Mouse (Mus musculus): ENCODE measurements around the gene Lct. TPM values are rescaled to one million over a fixed set of nuclear protein-coding genes. Genes with fewer than 3 reads are reported as not detected.
"Not testable (repeated sequence)": the region's sequence is repeated elsewhere in the genome, so short reads cannot be mapped to it uniquely, and the experiment has no call there.

The Lct gene
- total RNA-seq (2021): under 1 TPM; 0.13 to 0.17 TPM
- long read RNA-seq, experiment 1: 0 reads
- long read RNA-seq, experiment 2, partial matches to known transcripts: 1 of 1 reads
- long read RNA-seq, experiment 2, other reads (novel, unspliced or antisense): 0 of 1 reads

DNA sequence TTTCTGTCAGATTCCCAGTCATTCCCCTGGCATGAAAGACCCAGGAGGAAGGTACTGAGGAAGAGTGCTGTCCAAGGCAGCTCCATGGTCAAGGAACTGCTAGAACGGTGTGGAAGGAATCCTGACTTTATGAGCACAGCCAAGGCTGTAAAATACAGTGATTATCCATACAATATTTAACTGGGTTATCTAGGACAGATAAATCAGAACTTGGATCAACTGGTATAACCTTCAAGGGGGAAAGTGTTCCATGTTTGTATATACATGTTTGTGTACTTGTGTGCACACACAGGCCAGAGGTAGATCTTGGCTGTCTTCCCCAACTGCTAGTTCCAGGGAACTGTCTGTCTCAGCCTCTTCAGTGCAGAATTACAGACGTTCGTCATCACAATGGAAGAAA, at the start of gene Lct:
TSS of gene Lct (minus strand) at position 101 of the 400 bp plus-strand sequence.
- no peak for DNase-seq (ENCODE audit: low spot score in 2 of 2)

DNA sequence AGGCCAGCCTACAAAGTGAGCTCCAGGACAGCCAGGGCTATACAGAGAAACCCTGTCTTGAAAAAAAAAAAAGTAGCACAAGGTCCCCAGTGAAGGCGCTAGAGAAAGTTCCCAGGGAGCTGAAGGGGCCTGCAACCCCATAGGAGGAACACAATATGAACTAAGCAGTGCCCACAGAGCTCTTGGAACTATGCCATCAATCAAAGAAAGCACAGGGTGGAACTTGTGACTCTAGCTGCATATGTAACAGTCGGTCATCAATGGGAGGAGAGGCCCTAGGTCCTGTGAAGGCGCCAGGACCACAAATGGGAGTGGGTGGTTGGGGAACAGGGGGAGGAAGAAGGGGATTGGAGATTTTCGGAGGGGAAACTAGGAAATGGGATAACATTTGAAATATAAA, 48.7 kb upstream of the Lct start:
- DNase-seq (ENCODE audit: low spot score in 2 of 2): no peak

DNA sequence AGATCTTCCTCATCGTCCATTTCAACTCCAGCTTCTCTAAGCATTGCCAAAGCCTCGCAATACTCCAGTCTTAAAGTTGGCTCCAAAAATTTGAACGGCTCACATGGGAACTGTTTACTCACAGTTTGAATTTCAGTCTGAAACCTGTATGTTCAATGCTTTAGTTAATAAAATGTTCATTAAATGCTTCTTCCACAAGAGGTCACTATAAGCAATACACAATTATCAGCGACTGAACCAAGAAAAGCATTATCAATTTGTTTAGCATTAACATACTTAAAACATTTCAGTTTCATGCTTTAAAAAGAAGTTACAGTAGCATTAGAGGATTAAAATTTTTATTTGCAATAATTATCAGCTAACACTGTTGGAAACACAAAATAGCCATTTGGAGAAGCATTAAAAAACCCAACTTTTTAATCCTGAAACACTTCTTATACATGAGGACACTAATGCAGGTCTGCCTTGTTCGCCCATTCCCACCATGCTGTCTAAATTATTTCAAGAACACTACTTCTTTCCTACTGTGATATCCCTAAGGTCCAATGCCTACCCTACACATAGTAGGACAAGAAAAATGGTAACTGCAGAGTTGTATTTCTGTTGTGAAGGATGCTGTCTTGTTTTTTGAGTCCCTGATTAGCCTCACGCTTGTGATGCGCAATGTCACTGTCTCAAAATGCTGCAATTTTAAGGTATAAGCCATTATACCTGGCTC, 44.2 kb upstream of the Lct start:
- no peak for DNase-seq (ENCODE audit: low spot score in 2 of 2)

DNA sequence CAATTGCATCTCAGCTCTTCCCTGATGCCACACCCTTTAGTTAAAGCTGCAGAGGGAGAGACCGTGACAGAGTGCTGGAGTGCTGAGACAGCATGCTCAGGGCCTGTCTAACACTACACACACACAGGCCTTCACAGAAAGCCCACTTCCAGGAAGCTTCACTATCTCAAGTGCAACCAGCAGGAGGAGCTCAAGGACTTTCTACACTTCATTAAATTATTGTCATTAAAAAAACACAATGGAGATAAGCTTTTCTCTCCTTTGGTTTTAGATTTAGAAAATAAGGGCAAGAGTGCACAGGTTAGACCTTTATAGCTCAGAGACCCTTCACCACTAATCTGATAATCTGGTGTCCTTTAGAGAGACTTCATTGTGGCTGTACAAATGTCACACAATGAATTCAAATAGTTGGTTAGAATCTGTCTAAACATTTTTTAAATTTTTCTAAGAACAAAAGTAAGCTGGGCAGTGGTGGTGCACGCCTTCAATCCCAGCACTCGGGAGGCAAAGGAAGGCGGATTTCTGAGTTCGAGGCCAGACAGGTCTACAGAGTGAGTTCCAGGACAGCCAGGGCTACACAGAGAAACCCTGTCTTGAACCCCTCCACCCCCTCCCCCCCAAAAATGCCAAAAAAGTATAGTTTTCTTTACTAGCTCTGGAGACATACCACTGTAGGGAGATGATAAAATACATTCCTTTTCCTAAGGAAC, 40.8 kb upstream of the Lct start:
- DNase-seq (ENCODE audit: low spot score in 2 of 2): peak in 1 of 2 experiments; percentile 47

DNA sequence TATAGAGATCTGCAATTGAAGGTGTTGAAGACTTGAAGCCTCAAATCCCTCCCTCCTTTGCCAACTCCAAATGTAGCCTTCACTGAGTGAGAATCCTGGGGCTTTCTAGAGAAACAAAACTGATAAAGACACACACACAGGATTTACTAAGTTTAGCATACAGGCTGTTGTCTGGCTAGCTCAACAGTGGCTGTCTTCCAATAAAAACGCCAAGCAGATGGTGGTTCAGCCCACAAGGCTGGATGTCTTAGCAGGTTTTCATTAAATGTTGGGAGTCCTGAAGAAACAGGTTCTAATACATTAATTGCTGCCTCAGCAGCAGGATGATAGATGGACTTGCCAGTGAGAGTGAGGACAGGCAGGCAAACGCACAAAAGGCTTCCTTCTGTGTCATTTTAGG, 32.5 kb upstream of the Lct start:
- DNase-seq (ENCODE audit: low spot score in 2 of 2): no peak

DNA sequence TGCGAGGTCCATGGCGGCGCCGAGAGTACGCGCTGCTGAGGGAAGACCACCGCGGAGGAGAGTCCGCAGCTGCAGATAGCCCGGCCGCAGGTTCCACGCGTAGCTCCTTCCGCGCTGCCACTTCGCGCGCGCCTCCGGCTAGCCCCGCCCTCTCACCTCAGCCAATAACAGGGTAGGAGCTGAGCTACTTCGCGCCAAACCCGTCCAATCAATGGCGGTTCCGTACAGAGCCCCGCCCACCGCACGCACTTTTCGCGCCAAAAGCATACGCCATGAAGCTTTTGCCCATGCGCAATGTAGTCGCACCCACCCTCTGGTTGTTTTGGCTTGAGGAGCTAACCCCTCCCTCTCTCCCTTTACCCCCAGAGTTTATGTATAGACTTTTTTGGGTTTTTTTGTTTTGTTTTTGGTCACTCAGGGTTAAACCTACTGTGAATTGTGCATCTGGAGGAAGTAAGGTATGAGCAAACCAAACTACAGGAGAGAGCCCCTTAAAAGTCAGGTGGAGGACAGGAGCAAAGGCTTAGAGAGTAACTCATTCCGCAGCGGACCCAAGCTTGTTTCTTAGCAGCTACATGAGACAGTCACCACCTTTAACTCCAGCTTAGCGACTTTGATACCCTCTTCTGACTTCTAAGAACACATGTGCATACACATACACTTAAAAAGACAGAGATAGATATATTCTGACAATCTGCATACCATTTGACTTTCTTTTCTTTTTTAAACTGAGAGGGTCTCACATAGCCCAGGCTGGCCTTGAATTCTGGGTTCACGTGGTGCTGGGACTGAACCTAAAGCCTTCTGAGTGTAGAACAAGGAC, 31.6 kb upstream of the Lct start, which contains the start of gene Mcm6:
TSS of gene Mcm6 (minus strand) at position 111 of the 823 bp plus-strand sequence.
- peak; percentile 89 to 95 for DNase-seq (ENCODE audit: low spot score in 2 of 2)

DNA sequence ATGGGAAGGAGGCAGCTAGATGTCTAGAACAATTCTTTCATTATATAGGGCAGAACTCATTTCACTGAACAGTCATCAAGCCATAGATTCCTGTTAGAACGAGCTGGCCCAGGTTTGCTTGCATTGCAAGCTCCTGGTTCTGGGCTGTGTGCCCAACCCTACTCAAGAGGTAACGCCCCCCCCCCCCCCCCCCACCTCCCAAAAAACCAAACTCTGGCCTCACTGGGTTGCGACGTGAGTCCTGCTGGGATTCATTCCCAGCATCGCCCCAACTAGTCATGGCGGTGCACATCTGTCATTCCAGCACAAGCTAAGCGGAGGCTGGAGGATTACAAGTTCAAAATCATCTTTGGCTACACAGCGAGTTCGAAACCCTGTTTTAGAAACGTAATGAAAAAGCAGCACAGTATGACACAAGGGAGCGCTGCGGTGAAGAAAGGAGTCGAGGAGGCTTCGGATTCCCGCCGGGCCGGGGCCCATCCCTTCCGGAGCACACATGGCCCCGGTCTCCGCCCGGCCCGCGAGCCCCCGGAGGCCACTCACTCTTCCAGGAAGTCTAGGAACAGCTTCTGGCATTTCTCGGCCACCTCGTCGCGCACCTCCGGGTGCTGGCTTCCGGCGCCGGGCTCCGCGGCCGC, 30.9 kb upstream of the Lct start:
- DNase-seq (ENCODE audit: low spot score in 2 of 2): peak in 1 of 2 experiments; percentile 15

DNA sequence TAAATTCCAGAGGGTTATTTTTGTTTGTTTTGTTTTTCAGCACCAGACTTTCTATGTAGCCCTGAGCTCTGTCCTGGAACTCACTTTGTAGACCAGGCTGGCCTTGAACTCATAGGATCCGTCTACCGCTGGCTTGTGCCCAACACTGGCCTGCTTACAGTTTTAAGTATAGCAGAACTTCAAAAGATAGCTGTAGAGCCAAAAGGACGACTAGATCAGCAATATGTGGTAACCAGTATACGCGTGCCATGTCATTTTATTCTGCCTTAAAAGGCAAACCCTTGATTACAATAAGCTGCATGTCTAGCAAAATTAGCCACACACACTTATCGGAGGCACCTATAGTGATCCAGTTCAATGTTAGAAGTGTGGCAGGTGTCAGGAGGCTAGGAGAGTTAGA, 30.2 kb upstream of the Lct start:
- no peak for DNase-seq (ENCODE audit: low spot score in 2 of 2)

DNA sequence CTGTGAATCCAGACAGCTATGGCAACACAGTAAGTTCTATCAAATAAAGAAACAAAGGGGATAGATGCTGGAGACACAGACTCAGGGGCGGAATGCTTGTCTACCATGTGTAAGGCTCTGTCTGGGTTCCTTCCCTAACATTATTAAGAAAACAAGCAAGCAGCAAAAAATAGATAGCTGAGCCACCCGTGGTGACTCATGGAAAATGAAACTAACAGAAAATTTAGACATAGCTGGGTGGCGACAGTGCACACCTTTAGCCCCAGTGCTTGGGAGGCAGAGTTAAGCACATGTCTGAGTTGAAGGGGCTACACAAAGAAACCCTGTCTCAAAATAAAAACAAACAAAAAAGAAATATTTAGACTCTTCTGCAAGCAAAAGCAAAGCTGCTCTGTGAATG, 29.3 kb upstream of the Lct start:
- no peak for DNase-seq (ENCODE audit: low spot score in 2 of 2)

DNA sequence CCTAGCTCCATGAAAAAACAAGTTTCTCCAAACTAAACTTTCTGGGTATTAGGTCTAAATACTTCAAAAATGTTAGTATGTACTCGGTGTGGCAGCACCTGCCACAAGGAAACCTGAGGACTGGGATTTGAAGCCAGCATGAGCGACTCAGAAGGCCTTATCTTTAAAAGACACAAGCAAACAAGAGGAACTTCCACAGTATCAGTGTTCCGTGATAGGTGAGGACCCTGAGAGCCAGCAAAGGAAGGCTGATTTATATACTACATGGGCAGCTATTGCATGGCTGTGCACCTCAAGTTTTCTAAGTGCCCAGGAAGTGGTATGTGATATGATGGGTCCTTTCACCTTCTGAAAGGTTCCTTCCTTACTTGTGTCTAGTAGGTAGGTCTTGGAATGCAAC, 25.0 kb upstream of the Lct start:
- no peak for DNase-seq (ENCODE audit: low spot score in 2 of 2)

DNA sequence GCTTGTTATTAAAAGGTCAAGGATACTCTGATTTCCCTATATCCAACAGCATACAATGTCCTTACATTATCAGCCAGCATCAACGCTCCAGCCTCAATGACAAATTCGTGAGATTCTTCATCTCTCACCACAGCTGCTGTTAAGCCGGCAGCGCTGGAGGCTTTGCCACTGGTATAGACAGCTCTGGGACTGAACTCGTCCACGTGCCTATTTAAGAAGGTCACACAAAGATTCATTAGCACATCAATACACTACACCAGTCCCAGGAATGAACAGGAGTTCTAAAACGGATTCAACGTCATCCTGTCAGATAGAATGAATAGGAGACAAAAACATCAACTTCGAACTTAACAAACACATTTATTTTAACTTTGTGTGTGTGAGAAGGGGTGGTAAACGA, 16.1 kb upstream of the Lct start:
- no peak for DNase-seq (ENCODE audit: low spot score in 2 of 2)

DNA sequence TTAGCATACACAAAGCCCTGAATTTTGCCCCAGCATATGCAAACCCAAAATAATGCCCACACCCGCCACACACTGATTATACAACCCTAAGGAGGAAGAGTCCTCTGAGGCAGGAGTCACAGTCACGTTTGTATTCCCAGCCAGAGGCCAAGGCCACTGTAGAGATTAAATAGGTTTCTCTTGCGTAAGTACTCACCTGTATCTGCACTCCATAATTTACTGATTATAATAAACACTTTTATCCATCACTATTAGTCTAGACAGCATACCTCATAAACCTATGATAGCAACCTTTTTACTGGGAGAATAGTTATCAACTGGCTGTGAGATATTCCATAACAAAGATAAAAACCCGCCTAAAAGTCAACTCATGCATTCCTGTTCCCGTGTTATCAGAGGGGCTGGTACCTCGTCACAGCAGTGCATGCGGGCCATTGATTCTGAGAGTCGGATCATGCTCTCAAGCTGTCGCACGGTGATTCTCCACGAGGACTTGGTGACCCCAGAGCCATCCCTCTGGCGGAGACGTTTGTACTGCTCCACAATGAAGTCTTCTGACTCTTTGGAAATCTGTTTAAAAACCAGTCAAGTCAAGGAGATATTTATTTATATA, 9.7 kb upstream of the Lct start:
- DNase-seq (ENCODE audit: low spot score in 2 of 2): no peak

DNA sequence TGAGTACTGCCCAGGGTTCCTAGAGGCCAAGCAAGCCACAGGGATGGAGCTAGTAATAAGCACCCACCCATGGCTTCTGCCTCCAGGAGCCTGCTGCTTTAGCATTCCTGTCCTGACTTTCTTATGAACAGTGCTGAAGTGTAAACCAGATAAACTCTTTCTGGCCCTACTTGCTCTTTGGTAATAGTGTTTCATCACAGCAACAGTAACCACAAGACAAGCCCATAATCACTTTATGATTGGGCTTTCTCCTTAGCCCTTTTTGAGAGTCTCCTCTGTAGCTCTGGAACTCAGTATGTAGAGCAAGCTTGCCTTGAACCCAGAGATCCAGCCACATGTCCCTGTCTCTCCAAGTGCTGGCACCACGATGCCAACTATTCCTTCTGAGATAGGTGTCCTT, 2.2 kb upstream of the Lct start:
- DNase-seq (ENCODE audit: low spot score in 2 of 2): no peak

DNA sequence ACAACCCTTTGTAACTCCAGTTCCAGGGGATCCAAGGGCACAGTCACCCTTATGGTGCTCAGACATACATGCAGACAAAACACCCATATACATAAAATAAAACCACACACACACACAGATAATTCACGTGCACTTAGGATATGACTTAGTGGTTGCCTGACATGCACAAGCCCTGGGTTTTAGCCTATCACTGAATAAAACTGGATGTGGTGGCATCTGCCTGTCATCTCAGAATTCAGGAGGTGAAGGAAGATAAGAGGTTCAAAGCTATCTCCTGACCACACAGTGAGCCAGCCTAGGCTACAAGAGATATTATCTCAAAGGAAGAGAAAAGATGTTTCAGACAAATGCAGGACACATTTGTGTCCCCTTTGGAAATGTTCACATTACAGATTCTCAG, 953 bp downstream of the Lct start:
- no peak for DNase-seq (ENCODE audit: low spot score in 2 of 2)

DNA sequence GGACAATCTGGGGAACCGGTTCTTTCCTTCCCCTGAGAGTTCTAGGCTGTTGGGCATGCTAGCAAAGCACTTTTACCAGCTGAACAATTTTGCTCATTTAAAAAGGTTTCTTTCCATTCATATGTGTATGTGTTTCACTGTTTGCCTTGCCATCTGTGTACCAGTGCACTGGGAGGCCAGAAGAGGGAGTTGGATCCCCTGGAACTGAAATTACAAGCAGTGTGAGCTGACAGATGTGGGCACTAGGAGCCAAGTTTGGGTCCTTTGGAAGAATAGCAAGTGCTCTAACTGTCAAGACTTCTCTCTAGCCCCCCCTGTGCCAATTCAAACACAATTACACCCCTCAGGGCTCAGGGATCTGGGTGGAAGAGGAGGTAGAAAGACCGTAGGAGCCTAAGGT, 3.3 kb downstream of the Lct start:
- no peak for DNase-seq (ENCODE audit: low spot score in 2 of 2)

DNA sequence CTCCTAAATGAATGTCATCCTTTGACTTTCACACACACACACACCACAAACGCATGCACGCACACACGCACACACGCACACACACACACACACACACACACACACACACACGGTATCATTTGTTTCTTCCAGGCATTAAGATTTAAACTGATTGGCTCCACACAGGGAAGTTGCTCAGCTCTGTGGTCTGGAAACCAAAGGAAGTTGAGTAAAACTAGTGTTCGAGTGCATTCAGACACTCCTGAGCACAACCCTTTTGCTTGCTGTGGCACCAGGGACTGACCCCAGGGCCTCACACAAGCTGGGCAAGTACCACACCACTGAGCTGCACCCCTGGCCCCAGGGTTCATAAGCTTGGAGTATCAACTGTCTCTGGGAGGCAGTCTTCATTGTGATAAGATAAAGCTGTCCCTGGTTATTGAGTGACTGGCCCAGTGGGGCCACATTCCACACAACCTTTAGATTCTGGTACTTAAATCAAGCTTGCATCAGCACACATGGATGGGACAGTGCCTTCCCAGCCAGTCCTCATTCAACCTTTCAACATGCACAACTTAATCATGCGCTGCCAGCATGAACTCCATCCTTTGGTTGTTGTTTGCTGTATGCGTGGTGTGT, 5.0 kb downstream of the Lct start:
- no peak for DNase-seq (ENCODE audit: low spot score in 2 of 2)

DNA sequence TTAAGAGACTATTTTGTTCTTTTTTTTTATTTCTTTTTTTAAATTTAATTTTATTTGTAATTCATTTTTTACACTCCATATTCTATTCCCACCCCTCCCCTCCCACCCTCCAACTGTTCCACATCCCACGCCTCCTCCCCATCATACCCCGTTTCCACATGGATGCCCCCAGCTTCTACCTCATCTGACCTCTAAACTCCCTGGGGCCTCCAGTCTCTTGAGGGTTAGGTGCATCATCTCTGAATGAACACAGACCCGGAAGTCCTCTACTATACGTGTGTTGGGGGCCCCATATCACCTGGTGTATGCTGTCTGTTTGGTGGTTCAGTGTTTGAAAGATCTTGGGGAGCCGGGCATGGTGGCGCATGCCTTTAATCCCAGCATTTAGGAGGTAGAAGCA, 8.9 kb downstream of the Lct start:
- not testable (repeated sequence) for DNase-seq (ENCODE audit: low spot score in 2 of 2)

DNA sequence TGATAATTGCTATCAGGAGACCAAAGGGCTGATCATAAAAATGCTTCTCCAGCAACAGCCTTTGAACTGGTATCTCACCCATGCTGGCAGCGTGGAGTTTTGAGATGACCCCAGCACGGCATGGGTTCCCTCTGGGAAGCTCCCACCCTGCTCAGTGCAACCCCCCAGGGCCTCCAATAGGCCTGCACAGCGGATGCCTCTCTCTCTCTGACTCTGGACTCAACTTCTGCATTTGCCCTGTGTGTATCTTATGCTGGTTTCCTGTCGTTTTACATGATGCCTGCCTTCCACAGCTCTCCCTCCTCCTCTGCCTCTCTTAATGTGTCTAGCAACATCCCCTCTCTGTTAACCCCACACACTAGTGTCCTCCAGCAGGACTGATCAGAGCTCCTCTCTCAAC, 13.5 kb downstream of the Lct start:
- no peak for DNase-seq (ENCODE audit: low spot score in 2 of 2)

DNA sequence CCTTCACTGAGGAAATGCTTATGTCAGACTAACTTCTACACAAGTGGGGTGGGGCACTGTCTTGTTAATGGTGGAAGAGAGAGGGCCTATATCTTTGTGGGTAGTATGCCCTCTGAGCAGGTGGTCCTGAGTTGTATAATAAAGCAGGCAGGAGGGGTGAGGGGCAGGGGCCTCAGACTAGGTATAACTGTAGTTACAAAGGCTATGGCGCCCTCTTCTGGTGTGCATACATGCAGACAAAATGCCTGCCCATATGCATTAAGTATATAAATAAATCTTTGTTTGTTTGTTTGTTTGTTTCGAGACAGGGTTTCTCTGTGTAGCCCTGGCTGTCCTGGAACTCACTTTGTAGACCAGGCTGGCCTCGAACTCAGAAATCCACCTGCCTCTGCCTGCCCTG, 19.1 kb downstream of the Lct start:
- no peak for DNase-seq (ENCODE audit: low spot score in 2 of 2)

DNA sequence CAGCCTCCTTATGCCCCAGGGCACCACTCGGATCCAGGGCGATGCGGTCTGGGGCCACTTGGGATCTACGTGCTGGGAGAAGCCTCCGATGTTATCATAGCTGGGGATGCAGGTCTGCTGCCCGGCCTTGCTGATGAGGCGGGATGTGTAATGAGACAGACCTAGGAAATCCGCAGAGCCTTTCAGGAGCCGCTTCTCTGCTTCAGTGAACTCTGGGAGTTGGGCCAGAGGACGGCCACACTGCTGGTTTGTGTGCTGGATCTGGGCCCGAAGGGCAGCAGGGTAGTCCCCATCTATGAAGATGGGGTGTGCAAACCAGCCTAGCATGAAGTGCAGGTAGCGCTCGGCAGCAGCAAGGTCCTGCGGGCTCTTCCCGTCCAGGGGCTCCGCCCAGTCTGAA, 24.2 kb downstream of the Lct start:
- DNase-seq (ENCODE audit: low spot score in 2 of 2): no peak
